Mouse (Mus musculus) midbrain, embryonic 16.5 days (tissue): ENCODE measurements around the gene Hal. TPM values are rescaled to one million over a fixed set of nuclear protein-coding genes. Genes with fewer than 3 reads are reported as not detected.
"Not testable (repeated sequence)": the region's sequence is repeated elsewhere in the genome, so short reads cannot be mapped to it uniquely, and the experiment has no call there.

Experiments used
- ATAC-seq: fragments of 200-750 bp; cut with Nextera tagmentation; 2 replicates; pipeline ENCODE4 v1.8.0; 2017; ENCODE audit warnings: moderate TSS enrichment
- H3K27ac ChIP-seq: fragments of 300-500 bp; sonication (generic); 2 replicates; pipeline ENCODE4 v1.5.1; 2014; ENCODE audit warnings: mild to moderate bottlenecking, low read length, mixed read lengths
- H3K27me3 ChIP-seq: fragments of 300-500 bp; sonication (generic); 2 replicates; pipeline ENCODE4 v1.6.1; 2014; ENCODE audit warnings: low read depth, low read length, mixed read lengths; ENCODE audit not compliant: control insufficient read depth, insufficient read depth
- H3K36me3 ChIP-seq: fragments of 300-500 bp; sonication (generic); 2 replicates; pipeline ENCODE4 v1.6.1; 2014; ENCODE audit warnings: mild to moderate bottlenecking, low read length, moderate library complexity, mixed read lengths; ENCODE audit not compliant: control insufficient read depth, insufficient read depth
- H3K4me1 ChIP-seq: fragments of 300-500 bp; sonication (generic); 2 replicates; pipeline ENCODE4 v1.6.1; 2014; ENCODE audit warnings: mild to moderate bottlenecking, low read length, mixed read lengths; ENCODE audit not compliant: control insufficient read depth, insufficient read depth
- H3K4me2 ChIP-seq: fragments of 300-500 bp; sonication (generic); 2 replicates; pipeline ENCODE4 v1.6.1; 2014; ENCODE audit warnings: mild to moderate bottlenecking, low read length, mixed read lengths
- H3K4me3 ChIP-seq: fragments of 300-500 bp; sonication (generic); 2 replicates; pipeline ENCODE4 v1.5.1; 2014; ENCODE audit warnings: low read depth, mild to moderate bottlenecking, low read length, moderate library complexity, mixed read lengths
- H3K9ac ChIP-seq: fragments of 300-500 bp; sonication (generic); 2 replicates; pipeline ENCODE4 v1.6.1; 2014; ENCODE audit warnings: low read depth, low read length, mixed read lengths
- H3K9me3 ChIP-seq: fragments of 300-500 bp; sonication (generic); replicated peaks from 2 replicates; pipeline ENCODE4 v1.6.1; 2014; ENCODE audit warnings: mild to moderate bottlenecking, low read length, mixed read lengths; ENCODE audit not compliant: control insufficient read depth, poor library complexity, severe bottlenecking
- WGBS: fragments of 180-500 bp; shearing (Covaris S2); extraction: QIAGEN DNeasy Blood & Tissue Kit; methylation state at CpG from one replicate; pipeline ENCODE4 v1.1.7; 2014; 5-methylcytosine and 5-hydroxymethylcytosine counted together
- polyA plus RNA-seq: library from polyadenylated mRNA; unstranded; fragments of >200 nt; fragmentation: Nextera tagmentation; extraction: Ambion mirVana; gene quantifications from 2 replicates; pipeline ENCODE4 v1.2.1, GENCODE M21; 2015

The Hal gene
- polyA plus RNA-seq, 1 experiment from 2014 or later, result not detected

- ATAC-seq, result no peak
- Histone ChIP-seq H3K36me3 (no peaks in the 10 kb centered on the region), H3K9ac (no peak overlapping the region), H3K4me3 (no peak overlapping the region), H3K4me2 (no peak overlapping the region), H3K4me1 (0 out of 2 replicates have a peak, but pooled peaks cover 2% of the 10 kb centered on the region), H3K27me3 (no peaks in the 10 kb centered on the region), H3K9me3 (no peaks in the 10 kb centered on the region), H3K27ac (no peak overlapping the region)
- WGBS, result 58% methylated on average over 6 of the region's 6 CpGs
These were observed 54.6 kb downstream of the Hal start for GRCm38 (mm10) chr10:93543176-93543575.

DNA sequence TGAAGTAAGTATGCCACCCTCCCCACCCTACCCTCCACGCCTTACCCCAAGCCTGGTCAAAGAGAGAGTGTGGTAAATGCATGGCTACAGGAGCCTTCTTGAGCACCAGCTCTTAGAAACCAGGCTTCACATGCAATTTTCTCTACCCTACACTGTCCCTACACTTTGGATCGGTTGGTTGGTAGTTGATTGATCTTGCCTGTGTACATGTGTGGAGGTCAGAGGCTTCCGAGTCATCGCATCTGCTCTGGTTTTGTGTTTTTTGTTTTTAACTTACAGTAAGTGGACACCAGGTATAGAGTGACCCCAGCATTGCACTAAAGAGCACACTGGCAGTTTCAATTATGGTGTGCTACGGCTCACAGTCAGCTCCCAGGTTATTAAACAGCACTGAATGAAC is 55.6 kb downstream of the Hal start:
- H3K27me3 ChIP-seq, result no peaks in the 10 kb centered on the region
- no peak overlapping the region for H3K27ac ChIP-seq
- H3K9ac ChIP-seq, result no peak overlapping the region
- no peaks in the 10 kb centered on the region for H3K9me3 ChIP-seq
- no peak overlapping the region for H3K4me3 ChIP-seq
- 0 out of 2 replicates have a peak, but pooled peaks cover 2% of the 10 kb centered on the region for H3K4me1 ChIP-seq
- H3K4me2 ChIP-seq, result no peak overlapping the region
- 85% methylated on average over 5 of the region's 5 CpGs for WGBS
- no peaks in the 10 kb centered on the region for H3K36me3 ChIP-seq
- ATAC-seq, result no peak

GRCm38 (mm10) chr10:93547741-93548270 is 59.2 kb downstream of the Hal start:
- Histone ChIP-seq H3K9me3 (no peaks in the 10 kb centered on the region), H3K4me2 (no peak overlapping the region)
- ATAC-seq, result no peak

GRCm38 (mm10) chr10:93548991-93549390 is 60.4 kb downstream of the Hal start:
- H3K9ac ChIP-seq, result no peak overlapping the region
- no peak overlapping the region for H3K4me3 ChIP-seq
- H3K4me1 ChIP-seq, result no peaks in the 10 kb centered on the region
- H3K9me3 ChIP-seq, result no peaks in the 10 kb centered on the region
- WGBS, result 13% methylated on average over 7 of the region's 7 CpGs
- no peaks in the 10 kb centered on the region for H3K27me3 ChIP-seq
- peak; percentile 71; the same call in 1 of the 2 replicates for ATAC-seq
- H3K36me3 ChIP-seq, result no peaks in the 10 kb centered on the region
- H3K27ac ChIP-seq, result no peak overlapping the region
- no peak overlapping the region for H3K4me2 ChIP-seq

More at GRCm38 (mm10) chr10:93547741-93548270, 59.2 kb downstream of the Hal start:
- Histone ChIP-seq H3K36me3 (no peaks in the 10 kb centered on the region), H3K4me1 (no peaks in the 10 kb centered on the region), H3K27ac (no peak overlapping the region), H3K27me3 (no peaks in the 10 kb centered on the region), H3K4me3 (no peak overlapping the region), H3K9ac (no peak overlapping the region)
- WGBS, result 91% methylated on average over 4 of the region's 4 CpGs

DNA sequence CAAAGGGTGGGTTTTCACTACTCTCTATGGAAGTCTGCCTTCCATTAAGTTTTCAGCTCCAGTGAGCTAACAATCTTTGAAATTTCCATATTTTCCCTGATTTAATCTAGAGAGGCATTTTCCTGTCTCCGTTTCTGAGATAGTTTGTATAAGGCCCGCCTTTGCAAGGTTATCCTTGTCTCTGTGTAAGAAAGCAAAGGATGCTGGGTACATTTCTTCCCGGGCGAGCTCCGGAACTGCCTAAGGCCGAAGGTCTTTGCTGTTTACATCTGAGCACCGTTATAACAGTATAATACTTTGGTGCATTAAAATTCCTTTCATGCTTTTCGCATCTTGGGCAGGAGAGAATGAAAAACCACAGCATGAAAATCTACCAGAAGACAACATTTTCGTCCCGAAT is 61.3 kb downstream of the Hal start:
- no peaks in the 10 kb centered on the region for H3K4me1 ChIP-seq
- no peak overlapping the region for H3K4me3 ChIP-seq
- ATAC-seq, result no peak
- no peaks in the 10 kb centered on the region for H3K9me3 ChIP-seq
- 76% methylated on average over 10 of the region's 10 CpGs for WGBS
- no peak overlapping the region for H3K4me2 ChIP-seq
- H3K27me3 ChIP-seq, result no peaks in the 10 kb centered on the region
- no peak overlapping the region for H3K27ac ChIP-seq
- no peak overlapping the region for H3K9ac ChIP-seq
- no peaks in the 10 kb centered on the region for H3K36me3 ChIP-seq

DNA sequence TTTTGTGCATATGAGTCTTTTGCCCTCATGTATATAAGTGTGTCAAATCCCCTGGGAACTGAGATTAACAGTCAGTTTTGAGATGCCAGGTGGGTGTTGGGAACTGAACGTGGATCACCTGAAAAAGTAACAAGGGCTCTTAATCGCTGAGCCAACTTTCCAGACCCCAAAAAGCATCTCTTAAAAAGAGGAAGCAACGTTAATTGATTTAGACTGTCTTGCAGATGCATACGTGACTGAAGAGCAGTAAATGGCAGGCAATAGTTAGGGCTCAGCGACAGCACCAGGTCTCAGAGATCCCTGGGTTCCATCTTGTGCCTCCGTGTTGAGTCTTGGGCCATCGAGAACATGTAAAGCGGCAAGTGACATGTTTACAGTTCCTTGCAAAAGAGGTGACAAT is 64.0 kb downstream of the Hal start:
- Histone ChIP-seq H3K36me3 (no peaks in the 10 kb centered on the region), H3K4me1 (no peaks in the 10 kb centered on the region), H3K4me2 (no peak overlapping the region), H3K9ac (no peak overlapping the region), H3K4me3 (no peak overlapping the region), H3K27me3 (no peaks in the 10 kb centered on the region), H3K27ac (no peak overlapping the region), H3K9me3 (no peaks in the 10 kb centered on the region)
- ATAC-seq, result no peak
- WGBS, result 84% methylated on average over 8 of the region's 8 CpGs

- H3K27me3 ChIP-seq, H3K36me3 ChIP-seq, H3K4me1 ChIP-seq, H3K4me2 ChIP-seq, H3K4me3 ChIP-seq, H3K9me3 ChIP-seq, H3K9ac ChIP-seq, ATAC-seq, H3K27ac ChIP-seq: not testable (repeated sequence)
- WGBS, result 75% methylated on average over 2 of the region's 2 CpGs
These were observed 69.4 kb downstream of the Hal start for GRCm38 (mm10) chr10:93557971-93558370.

DNA sequence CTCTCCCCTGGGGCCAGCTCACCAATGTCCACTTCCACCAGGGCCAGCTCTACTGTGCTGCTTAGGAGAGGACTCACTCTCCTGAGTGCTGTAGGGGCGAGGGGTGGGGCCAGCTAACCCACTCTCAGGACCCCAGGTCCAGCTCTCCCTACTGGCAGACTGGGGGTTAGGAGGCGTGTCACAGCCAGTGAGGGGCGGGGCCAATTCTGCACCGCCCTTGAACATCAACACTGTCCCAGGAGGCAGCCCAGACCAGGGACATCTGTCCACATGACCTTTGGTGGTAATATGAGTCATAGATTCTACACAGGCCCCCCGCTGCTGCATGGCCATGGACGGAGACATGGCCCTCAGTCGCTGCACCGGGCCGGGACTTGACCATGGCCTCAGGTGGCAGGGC is 71.2 kb downstream of the Hal start:
- no peaks in the 10 kb centered on the region for H3K36me3 ChIP-seq
- H3K4me1 ChIP-seq, result no peaks in the 10 kb centered on the region
- no peak for ATAC-seq
- no peak overlapping the region for H3K27ac ChIP-seq
- 59% methylated on average over 9 of the region's 9 CpGs for WGBS
- no peak overlapping the region for H3K4me2 ChIP-seq
- no peaks in the 10 kb centered on the region for H3K27me3 ChIP-seq
- H3K4me3 ChIP-seq, result no peak overlapping the region
- no peak overlapping the region for H3K9ac ChIP-seq
- no peaks in the 10 kb centered on the region for H3K9me3 ChIP-seq

DNA sequence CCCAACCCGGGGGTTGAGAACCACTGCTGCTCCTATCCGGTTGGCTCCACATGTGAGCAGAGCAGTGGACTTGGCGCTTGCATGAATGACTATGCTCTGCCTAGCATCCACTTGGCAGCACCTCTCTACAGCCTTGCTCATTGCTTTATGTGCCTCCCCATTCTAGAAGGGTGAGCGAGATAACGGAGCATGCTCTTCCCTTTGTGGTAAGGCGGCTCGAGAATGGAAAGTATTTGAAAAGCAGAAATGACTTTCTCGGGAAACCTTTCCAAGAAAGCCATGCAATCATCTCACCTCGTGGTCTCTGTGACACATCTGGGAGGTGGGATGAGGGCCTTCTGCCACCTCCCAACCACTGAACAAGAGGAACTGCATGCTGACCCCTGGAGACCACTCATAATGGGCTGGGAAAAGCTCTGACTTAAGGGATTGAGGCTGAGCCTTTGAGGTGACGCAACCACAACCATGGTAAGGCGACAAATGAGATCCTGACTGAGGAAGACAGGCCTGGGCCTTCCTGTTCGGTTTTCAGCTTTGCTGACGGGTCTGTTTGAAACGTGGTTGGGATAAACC is 76.0 kb downstream of the Hal start:
- WGBS, result 90% methylated on average over 14 of the region's 14 CpGs
- H3K4me1 ChIP-seq, result no peaks in the 10 kb centered on the region
- no peak overlapping the region for H3K4me3 ChIP-seq
- H3K9ac ChIP-seq, result no peak overlapping the region
- H3K27me3 ChIP-seq, result no peaks in the 10 kb centered on the region
- H3K4me2 ChIP-seq, result no peak overlapping the region
- no peak overlapping the region for H3K27ac ChIP-seq
- H3K9me3 ChIP-seq, result no peaks in the 10 kb centered on the region
- no peak for ATAC-seq
- no peaks in the 10 kb centered on the region for H3K36me3 ChIP-seq
